Mouse (Mus musculus) lung, embryonic 14.5 days (tissue): ENCODE measurements around the gene Slc2a1. TPM values are rescaled to one million over a fixed set of nuclear protein-coding genes. Genes with fewer than 3 reads are reported as not detected.

Experiments
- ATAC-seq: fragments of 200-750 bp; cut with Nextera tagmentation; 2 replicates; pipeline ENCODE4 v1.8.0; 2017; ENCODE audit warnings: mild to moderate bottlenecking, moderate TSS enrichment, moderate library complexity; ENCODE audit not compliant: insufficient read depth
- DNase-seq: peaks from one replicate; pipeline ENCODE4 v3.0.0-alpha.2; 2015
- H3K27ac ChIP-seq: fragments of 300-500 bp; sonication (generic); 2 replicates; pipeline ENCODE4 v1.5.1; 2014; ENCODE audit warnings: low read depth, mild to moderate bottlenecking, moderate library complexity
- H3K27me3 ChIP-seq: fragments of 300-500 bp; sonication (generic); 2 replicates; pipeline ENCODE4 v1.6.1; 2014; ENCODE audit warnings: low read length, control low read depth; ENCODE audit not compliant: insufficient read depth
- H3K36me3 ChIP-seq: fragments of 300-500 bp; sonication (generic); 2 replicates; pipeline ENCODE4 v1.6.1; 2014; ENCODE audit warnings: control low read depth; ENCODE audit not compliant: insufficient read depth
- H3K4me1 ChIP-seq: fragments of 300-500 bp; sonication (generic); 2 replicates; pipeline ENCODE4 v1.6.1; 2014; ENCODE audit warnings: antibody characterized with exemption, control low read depth; ENCODE audit not compliant: insufficient read depth
- H3K4me2 ChIP-seq: fragments of 300-500 bp; sonication (generic); 2 replicates; pipeline ENCODE4 v1.6.1; 2014; ENCODE audit warnings: mild to moderate bottlenecking
- H3K4me3 ChIP-seq: fragments of 300-500 bp; sonication (generic); 2 replicates; pipeline ENCODE4 v1.5.1; 2014; ENCODE audit warnings: low read depth, low read length
- H3K9ac ChIP-seq: fragments of 300-500 bp; sonication (generic); 2 replicates; pipeline ENCODE4 v1.6.1; 2014
- H3K9me3 ChIP-seq: fragments of 300-500 bp; sonication (generic); 2 replicates; pipeline ENCODE4 v1.6.1; 2016; ENCODE audit warnings: low read depth, low read length, control low read depth
- CTCF ChIP-seq: IDR thresholded peaks from 2 replicates; pipeline ENCODE4 v1.5.1; 2016; ENCODE audit warnings: antibody characterized with exemption, low read depth
- WGBS: fragments of 180-500 bp; shearing (Covaris S2); extraction: QIAGEN DNeasy Blood & Tissue Kit; methylation state at CpG from one replicate; pipeline ENCODE4 v1.1.7; 2014; 5-methylcytosine and 5-hydroxymethylcytosine counted together
- polyA plus RNA-seq: library from polyadenylated mRNA; unstranded; fragments of >200 nt; fragmentation: Nextera tagmentation; extraction: Ambion mirVana; gene quantifications from 2 replicates; pipeline ENCODE4 v1.2.1, GENCODE M21; 2014

The Slc2a1 gene
- polyA plus RNA-seq, 1 experiment from 2014 or later = 70.7 TPM

DNA sequence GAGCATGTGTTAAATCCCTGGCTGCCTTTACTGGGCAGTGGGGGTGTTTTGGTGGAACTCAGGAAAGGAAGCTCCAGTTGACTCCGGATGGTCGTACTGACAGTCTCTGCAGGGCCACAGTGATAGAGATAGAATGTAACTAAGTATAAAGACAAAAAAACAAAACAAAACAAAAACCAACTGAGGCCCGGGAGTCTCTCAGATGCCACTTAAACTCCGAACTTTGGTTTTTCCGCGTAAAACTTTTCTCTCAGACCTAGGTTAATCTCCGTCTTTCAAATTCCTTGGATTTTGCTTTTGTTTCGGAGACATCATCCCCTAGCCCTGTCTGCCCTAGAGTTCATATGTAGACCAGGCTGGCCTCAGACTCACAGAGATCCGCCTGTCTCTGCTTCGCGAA, 1.1 kb downstream of the Slc2a1 start:
- Histone ChIP-seq H3K9ac (peak overlapping the region; percentile 90), H3K9me3 (no peaks in the 10 kb centered on the region), H3K27me3 (no peaks in the 10 kb centered on the region), H3K4me3 (peak overlapping the region; percentile 81), H3K4me1 (peaks cover 10% of the 10 kb centered on the region; the same call in 1 of the 2 replicates), H3K27ac (peak overlapping the region; percentile 100), H3K4me2 (peak overlapping the region; percentile 81), H3K36me3 (peaks cover 11% of the 10 kb centered on the region; the same call in 1 of the 2 replicates)
- ATAC-seq (no peak), DNase-seq (peak; percentile 19)
- TF ChIP-seq CTCF = no peak
- 19% methylated on average over 11 of the region's 11 CpGs for WGBS

DNA sequence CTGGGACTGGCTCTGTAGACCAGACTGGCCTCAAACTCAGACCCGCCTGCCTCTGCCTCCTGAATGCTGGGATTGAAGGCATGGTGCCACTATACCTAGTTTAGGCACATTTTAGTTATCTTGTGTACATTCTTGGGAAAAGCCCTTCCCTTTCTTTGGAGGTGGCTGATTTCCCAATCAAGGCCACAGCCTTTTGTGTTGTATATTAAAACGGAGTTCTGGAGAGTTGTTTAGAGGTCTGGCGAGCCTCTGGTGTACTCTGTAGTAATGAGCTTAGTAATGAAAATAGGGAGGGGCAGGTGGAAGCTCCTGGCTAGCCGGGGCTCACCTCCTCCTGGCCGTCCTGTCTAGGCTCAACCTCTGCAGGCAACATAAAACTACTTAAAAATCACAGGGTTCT, 2.0 kb downstream of the Slc2a1 start:
- Histone ChIP-seq H3K27ac (no peak overlapping the region), H3K36me3 (peaks cover 11% of the 10 kb centered on the region; the same call in 1 of the 2 replicates), H3K27me3 (no peaks in the 10 kb centered on the region), H3K9ac (peak overlapping the region; percentile 90; the same call in 1 of the 2 replicates), H3K4me2 (peak overlapping the region; percentile 81), H3K4me1 (peaks cover 10% of the 10 kb centered on the region), H3K4me3 (peak overlapping the region; percentile 81), H3K9me3 (no peaks in the 10 kb centered on the region)
- ATAC-seq (no peak), DNase-seq (no peak)
- WGBS = 39% methylated on average over 5 of the region's 5 CpGs
- no peak for TF ChIP-seq CTCF

DNA sequence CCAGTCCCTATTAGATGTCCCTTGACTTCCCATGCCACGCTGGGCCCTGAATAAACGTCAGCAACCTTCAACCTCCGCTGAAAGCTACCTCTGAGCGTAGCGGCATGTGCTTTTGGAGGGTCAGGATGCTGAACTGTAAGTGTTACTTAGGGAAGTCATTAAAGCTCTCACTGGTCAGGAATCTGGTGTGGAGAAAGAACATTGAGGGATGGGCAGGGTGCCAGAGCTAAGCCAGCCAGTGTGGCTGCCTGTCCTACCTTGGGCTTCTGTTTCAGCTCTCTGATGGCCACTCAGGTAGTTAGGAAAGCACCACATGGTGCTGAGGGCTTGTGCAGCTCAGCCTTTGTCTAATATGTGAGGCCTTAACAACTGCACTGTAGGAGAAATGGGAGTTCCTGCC, 2.9 kb downstream of the Slc2a1 start:
- DNase-seq = peak; percentile 23
- peak overlapping the region; percentile 81 for H3K4me2 ChIP-seq
- H3K9ac ChIP-seq = no peak overlapping the region
- no peak overlapping the region for H3K4me3 ChIP-seq
- no peak for ATAC-seq
- H3K27me3 ChIP-seq = no peaks in the 10 kb centered on the region
- no peaks in the 10 kb centered on the region for H3K9me3 ChIP-seq
- TF ChIP-seq CTCF = no peak
- peaks cover 10% of the 10 kb centered on the region for H3K4me1 ChIP-seq
- WGBS = 55% methylated on average over 5 of the region's 5 CpGs
- H3K27ac ChIP-seq = peak overlapping the region; percentile 16; the same call in 1 of the 2 replicates
- peaks cover 11% of the 10 kb centered on the region; the same call in 1 of the 2 replicates for H3K36me3 ChIP-seq

DNA sequence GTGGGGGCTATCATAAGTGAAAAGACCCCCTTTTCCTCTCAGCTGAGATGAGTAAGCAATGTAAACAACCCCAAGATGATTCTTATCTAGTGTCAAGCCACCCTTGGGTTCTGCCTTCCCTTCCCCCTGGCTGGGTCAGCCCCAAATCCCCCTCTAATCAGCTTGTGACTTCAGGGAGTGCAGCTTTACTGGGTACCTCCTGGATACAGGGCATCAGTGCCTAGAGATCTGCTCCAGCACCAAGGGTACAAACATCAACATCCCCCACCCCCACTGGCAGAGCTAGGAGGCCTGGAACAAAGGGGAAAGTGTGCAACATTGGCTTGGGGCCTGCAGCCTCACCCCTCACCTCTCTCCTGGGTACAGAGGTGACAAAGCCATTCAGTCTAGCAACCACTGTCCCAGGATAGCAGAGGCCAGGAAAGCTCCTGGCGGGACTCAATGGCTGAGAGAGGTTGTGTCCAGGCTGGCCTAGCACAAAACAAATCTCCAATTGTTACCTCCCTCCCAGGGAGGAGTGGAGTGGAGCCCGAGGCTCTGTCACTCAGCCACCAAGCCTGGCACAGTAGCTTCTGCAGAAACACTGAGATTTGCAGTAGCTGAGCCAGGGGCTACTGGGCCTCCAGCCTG, 3.9 kb downstream of the Slc2a1 start:
- no peak overlapping the region; the same call in 1 of the 2 replicates for H3K9ac ChIP-seq
- no peak for DNase-seq
- no peaks in the 10 kb centered on the region for H3K9me3 ChIP-seq
- H3K4me3 ChIP-seq = no peak overlapping the region
- H3K27ac ChIP-seq = no peak overlapping the region
- no peak for TF ChIP-seq CTCF
- peaks cover 15% of the 10 kb centered on the region; the same call in 1 of the 2 replicates for H3K36me3 ChIP-seq
- H3K27me3 ChIP-seq = no peaks in the 10 kb centered on the region
- ATAC-seq = no peak
- H3K4me2 ChIP-seq = peak overlapping the region; percentile 15; the same call in 1 of the 2 replicates
- peaks cover 10% of the 10 kb centered on the region for H3K4me1 ChIP-seq
- 42% methylated on average over 2 of the region's 2 CpGs for WGBS

DNA sequence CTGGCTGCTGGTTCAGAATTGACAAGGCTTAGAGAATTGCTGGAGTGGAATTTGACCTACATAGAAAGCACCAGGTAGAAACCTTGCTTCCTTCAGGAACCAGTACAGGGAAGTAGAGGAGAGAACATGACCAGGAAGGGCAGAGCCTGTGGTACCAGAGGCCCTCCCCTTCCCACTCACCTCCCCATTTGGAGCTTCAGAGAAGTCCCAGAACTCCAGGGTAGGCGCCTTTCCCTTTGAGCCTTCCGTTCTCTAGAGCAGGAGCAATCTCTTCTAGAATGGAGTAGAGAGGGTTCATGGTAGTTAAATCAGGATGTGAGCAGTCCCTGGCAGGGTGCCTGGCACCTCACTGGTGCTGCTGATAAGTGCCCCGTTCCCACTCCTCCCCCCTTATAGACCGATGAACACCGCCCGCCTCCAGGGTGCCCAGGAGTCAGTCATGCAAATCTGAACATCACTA, 7.1 kb downstream of the Slc2a1 start:
- H3K4me1 ChIP-seq = no peaks in the 10 kb centered on the region; the same call in none of the 2 replicates
- peaks cover 24% of the 10 kb centered on the region for H3K36me3 ChIP-seq

DNA sequence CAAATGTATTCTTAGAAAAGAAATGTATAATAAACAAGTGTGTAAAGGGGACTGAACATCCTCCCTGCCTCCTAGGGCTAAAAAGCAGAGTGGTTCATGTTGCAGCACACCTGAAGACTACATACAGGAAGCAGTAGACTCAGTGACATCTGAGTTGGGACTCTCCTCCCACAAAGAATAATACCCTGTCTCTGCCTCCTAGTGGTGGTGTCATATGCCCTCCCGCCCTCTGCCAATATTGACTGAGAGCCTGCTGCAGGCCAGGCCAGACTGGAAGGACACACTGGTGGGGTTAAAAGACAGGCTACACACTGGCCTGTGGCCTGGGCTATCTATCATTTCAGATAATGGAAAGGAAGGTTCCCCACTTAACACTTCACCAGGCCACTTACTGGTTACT, 7.8 kb downstream of the Slc2a1 start:
- no peak for DNase-seq
- peak; percentile 25; the same call in 1 of the 2 replicates for TF ChIP-seq CTCF
- H3K9me3 ChIP-seq = no peaks in the 10 kb centered on the region
- H3K4me1 ChIP-seq = no peaks in the 10 kb centered on the region; the same call in none of the 2 replicates
- WGBS = 67% methylated on average over 1 of the region's 1 CpGs
- H3K36me3 ChIP-seq = peaks cover 31% of the 10 kb centered on the region
- no peaks in the 10 kb centered on the region for H3K27me3 ChIP-seq
- no peak overlapping the region for H3K4me3 ChIP-seq
- ATAC-seq = no peak
- H3K4me2 ChIP-seq = no peak overlapping the region
- H3K27ac ChIP-seq = no peak overlapping the region
- no peak overlapping the region for H3K9ac ChIP-seq

More for the DNA sequence above, 7.1 kb downstream of the Slc2a1 start:
- no peak for TF ChIP-seq CTCF
- DNase-seq (no peak), ATAC-seq (no peak)
- H3K4me3 ChIP-seq = no peak overlapping the region
- no peak overlapping the region for H3K9ac ChIP-seq
- no peaks in the 10 kb centered on the region for H3K27me3 ChIP-seq
- no peak overlapping the region for H3K4me2 ChIP-seq
- no peaks in the 10 kb centered on the region for H3K9me3 ChIP-seq
- 63% methylated on average over 6 of the region's 6 CpGs for WGBS
- H3K27ac ChIP-seq = no peak overlapping the region

DNA sequence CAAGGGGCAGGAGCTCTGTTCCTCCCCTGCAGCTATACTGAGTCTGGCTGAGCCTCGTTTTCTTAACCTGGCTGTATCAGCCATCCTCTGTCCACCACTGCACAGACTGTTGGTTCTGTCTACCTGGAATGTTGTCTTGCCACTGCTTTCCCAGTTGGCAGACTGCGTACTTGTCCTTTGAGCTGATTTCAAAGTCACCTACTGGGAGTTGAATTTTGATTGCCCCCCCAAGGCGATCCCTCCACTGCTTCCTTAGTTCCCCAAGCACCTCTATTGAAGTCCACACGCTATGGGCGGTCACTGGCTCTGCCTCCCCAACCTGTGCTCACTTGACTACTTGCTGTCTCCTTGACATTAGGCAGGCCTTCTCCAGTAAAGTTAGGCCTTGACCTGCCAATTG, 9.1 kb downstream of the Slc2a1 start:
- no peaks in the 10 kb centered on the region for H3K27me3 ChIP-seq
- H3K4me2 ChIP-seq = no peak overlapping the region
- H3K4me3 ChIP-seq = no peak overlapping the region
- H3K9me3 ChIP-seq = no peaks in the 10 kb centered on the region
- H3K36me3 ChIP-seq = peaks cover 39% of the 10 kb centered on the region
- no peak overlapping the region for H3K9ac ChIP-seq
- ATAC-seq (no peak), DNase-seq (no peak)
- WGBS = 81% methylated on average over 5 of the region's 5 CpGs
- no peak overlapping the region for H3K27ac ChIP-seq
- no peaks in the 10 kb centered on the region; the same call in none of the 2 replicates for H3K4me1 ChIP-seq
- TF ChIP-seq CTCF = no peak
